Mouse (Mus musculus): ENCODE results near the gene Eng. TPM values are rescaled to one million over a fixed set of nuclear protein-coding genes. Genes with fewer than 3 reads are reported as not detected.

Gene Eng
- polyA plus RNA-seq (2015; fragmentation: Illumina TruSeq; extraction: RNeasy Lipid Tissue Mini Kit (QIAGEN cat#74804); ENCODE audit: low read depth, low replicate concordance): 20.2 TPM

GRCm38 (mm10) chr2:32646379-32647056 is at the start of gene Eng:
Gene Eng, plus strand, starts transcription at chr2:32646595.

GRCm38 (mm10) chr2:32599409-32599808 is 47.0 kb upstream of the Eng start, which contains the start of gene St6galnac6:
Gene St6galnac6, plus strand, starts transcription at chr2:32599709.

GRCm38 (mm10) chr2:32621517-32621859 is 24.9 kb upstream of the Eng start, which contains the start of gene Ak1:
Gene Ak1, plus strand, starts transcription at chr2:32621758.

GRCm38 (mm10) chr2:32704021-32704421 is 57.6 kb downstream of the Eng start, which contains the start of gene Fpgs:
Gene Fpgs, minus strand, starts transcription at chr2:32704145.

GRCm38 (mm10) chr2:32712934-32713817 is 66.8 kb downstream of the Eng start, which contains the start of gene Cdk9:
Gene Cdk9, minus strand, starts transcription at chr2:32713076.

GRCm38 (mm10) chr2:32720681-32721229 is 74.4 kb downstream of the Eng start, which contains the start of gene Sh2d3c:
Gene Sh2d3c, plus strand, starts transcription at chr2:32721055.

Other genes starting within 250 kb of the Eng start
- gene Naif1, start 196.1 kb upstream of the Eng start, polyA plus RNA-seq (2015; fragmentation: Illumina TruSeq; extraction: RNeasy Lipid Tissue Mini Kit (QIAGEN cat#74804); ENCODE audit: low read depth, low replicate concordance): 2.4 TPM
- gene Slc25a25, start 195.2 kb upstream of the Eng start, polyA plus RNA-seq (2015; fragmentation: Illumina TruSeq; extraction: RNeasy Lipid Tissue Mini Kit (QIAGEN cat#74804); ENCODE audit: low read depth, low replicate concordance): 57.6 TPM
- 45.6 TPM for gene Fam102a, start 111.3 kb upstream of the Eng start, polyA plus RNA-seq (2015; fragmentation: Illumina TruSeq; extraction: RNeasy Lipid Tissue Mini Kit (QIAGEN cat#74804); ENCODE audit: low read depth, low replicate concordance)
- 99.3 TPM for gene Dpm2, start 75.7 kb upstream of the Eng start, polyA plus RNA-seq (2015; fragmentation: Illumina TruSeq; extraction: RNeasy Lipid Tissue Mini Kit (QIAGEN cat#74804); ENCODE audit: low read depth, low replicate concordance)
- 10.5 TPM for gene Pip5kl1, start 71.8 kb upstream of the Eng start, polyA plus RNA-seq (2015; fragmentation: Illumina TruSeq; extraction: RNeasy Lipid Tissue Mini Kit (QIAGEN cat#74804); ENCODE audit: low read depth, low replicate concordance)
- 0.71 TPM for gene 9430097D07Rik, start 70.9 kb upstream of the Eng start, polyA plus RNA-seq (2015; fragmentation: Illumina TruSeq; extraction: RNeasy Lipid Tissue Mini Kit (QIAGEN cat#74804); ENCODE audit: low read depth, low replicate concordance)
- gene St6galnac4, start 59.5 kb upstream of the Eng start, polyA plus RNA-seq (2015; fragmentation: Illumina TruSeq; extraction: RNeasy Lipid Tissue Mini Kit (QIAGEN cat#74804); ENCODE audit: low read depth, low replicate concordance): 30.5 TPM
- gene St6galnac6, start 46.9 kb upstream of the Eng start, polyA plus RNA-seq (2015; fragmentation: Illumina TruSeq; extraction: RNeasy Lipid Tissue Mini Kit (QIAGEN cat#74804); ENCODE audit: low read depth, low replicate concordance): 122 TPM
- 123 TPM for gene Ak1, start 24.8 kb upstream of the Eng start, polyA plus RNA-seq (2015; fragmentation: Illumina TruSeq; extraction: RNeasy Lipid Tissue Mini Kit (QIAGEN cat#74804); ENCODE audit: low read depth, low replicate concordance)
- gene Fpgs, start 57.5 kb downstream of the Eng start, polyA plus RNA-seq (2015; fragmentation: Illumina TruSeq; extraction: RNeasy Lipid Tissue Mini Kit (QIAGEN cat#74804); ENCODE audit: low read depth, low replicate concordance): 8.9 TPM
- gene Cdk9, start 66.5 kb downstream of the Eng start, polyA plus RNA-seq (2015; fragmentation: Illumina TruSeq; extraction: RNeasy Lipid Tissue Mini Kit (QIAGEN cat#74804); ENCODE audit: low read depth, low replicate concordance): 127 TPM
- 15.5 TPM for gene Sh2d3c, start 74.5 kb downstream of the Eng start, polyA plus RNA-seq (2015; fragmentation: Illumina TruSeq; extraction: RNeasy Lipid Tissue Mini Kit (QIAGEN cat#74804); ENCODE audit: low read depth, low replicate concordance)
- gene 6330409D20Rik, start 94.4 kb downstream of the Eng start, polyA plus RNA-seq (2015; fragmentation: Illumina TruSeq; extraction: RNeasy Lipid Tissue Mini Kit (QIAGEN cat#74804); ENCODE audit: low read depth, low replicate concordance): 2.6 TPM
- 35.2 TPM for gene Tor2a, start 110.6 kb downstream of the Eng start, polyA plus RNA-seq (2015; fragmentation: Illumina TruSeq; extraction: RNeasy Lipid Tissue Mini Kit (QIAGEN cat#74804); ENCODE audit: low read depth, low replicate concordance)
- gene Ttc16, start 129.0 kb downstream of the Eng start, polyA plus RNA-seq (2015; fragmentation: Illumina TruSeq; extraction: RNeasy Lipid Tissue Mini Kit (QIAGEN cat#74804); ENCODE audit: low read depth, low replicate concordance): 1.5 TPM
- 6.8 TPM for gene Ptrh1, start 129.2 kb downstream of the Eng start, polyA plus RNA-seq (2015; fragmentation: Illumina TruSeq; extraction: RNeasy Lipid Tissue Mini Kit (QIAGEN cat#74804); ENCODE audit: low read depth, low replicate concordance)
- 1.3 TPM for gene Cfap157, start 137.8 kb downstream of the Eng start, polyA plus RNA-seq (2015; fragmentation: Illumina TruSeq; extraction: RNeasy Lipid Tissue Mini Kit (QIAGEN cat#74804); ENCODE audit: low read depth, low replicate concordance)
- gene Stxbp1, start 200.7 kb downstream of the Eng start, polyA plus RNA-seq (2015; fragmentation: Illumina TruSeq; extraction: RNeasy Lipid Tissue Mini Kit (QIAGEN cat#74804); ENCODE audit: low read depth, low replicate concordance): 506 TPM
- gene Fam129b, start 229.5 kb downstream of the Eng start, polyA plus RNA-seq (2015; fragmentation: Illumina TruSeq; extraction: RNeasy Lipid Tissue Mini Kit (QIAGEN cat#74804); ENCODE audit: low read depth, low replicate concordance): 19.9 TPM